Mouse (Mus musculus) layer of hippocampus, postnatal 10 days (tissue): ENCODE results near the gene Gm11492. TPM values are rescaled to one million over a fixed set of nuclear protein-coding genes. Genes with fewer than 3 reads are reported as not detected.

ENCODE experiments used
- DNase-seq, 2 experiments: peaks; one replicate each; pipeline ENCODE4 v3.0.0; 2021; ENCODE audit warnings: low spot score in 2 of 2
- total RNA-seq, 2 experiments: library from RNA; stranded (reverse); gene quantifications; 2 replicates each; pipeline ENCODE4 v1.2.3; 2021

Gm11492 gene
- total RNA-seq, 2 experiments from 2014 or later: not detected

GRCm38 (mm10) chr11:87578963-87579601 is 12.6 kb downstream of the Gm11492 start:
- DNase-seq: peak in 1 of 2 experiments; percentile 34

GRCm38 (mm10) chr11:87579713-87580112 is 13.3 kb downstream of the Gm11492 start:
- no peak for DNase-seq

GRCm38 (mm10) chr11:87580543-87581085 is 14.2 kb downstream of the Gm11492 start:
- DNase-seq: no peak

GRCm38 (mm10) chr11:87581161-87581865 is 14.9 kb downstream of the Gm11492 start:
- no peak for DNase-seq

GRCm38 (mm10) chr11:87581933-87582710 is 15.7 kb downstream of the Gm11492 start:
- no peak for DNase-seq

- no peak for DNase-seq
These were observed 17.0 kb downstream of the Gm11492 start for GRCm38 (mm10) chr11:87583291-87584034.

GRCm38 (mm10) chr11:87584711-87585505 is 18.5 kb downstream of the Gm11492 start:
- DNase-seq: no peak

- no peak for DNase-seq
These were observed 20.9 kb downstream of the Gm11492 start for GRCm38 (mm10) chr11:87587211-87587874.

- no peak for DNase-seq
These were observed 23.2 kb downstream of the Gm11492 start for GRCm38 (mm10) chr11:87589605-87590004.

GRCm38 (mm10) chr11:87590841-87591525 is 24.5 kb downstream of the Gm11492 start:
- peak; percentile 40 to 60 for DNase-seq

GRCm38 (mm10) chr11:87591526-87592353 is 25.3 kb downstream of the Gm11492 start, which contains the start of gene Mtmr4:
Gene Mtmr4, plus strand, starts transcription at chr11:87592162.
- DNase-seq: peak; percentile 99

GRCm38 (mm10) chr11:87592354-87592695 is 25.9 kb downstream of the Gm11492 start:
- no peak for DNase-seq

GRCm38 (mm10) chr11:87592713-87593598 is 26.5 kb downstream of the Gm11492 start:
- no peak for DNase-seq

GRCm38 (mm10) chr11:87595327-87595841 is 28.9 kb downstream of the Gm11492 start:
- DNase-seq: peak; percentile 70 to 84

GRCm38 (mm10) chr11:87595976-87596375 is 29.5 kb downstream of the Gm11492 start:
- DNase-seq: peak in 1 of 2 experiments; percentile 29

GRCm38 (mm10) chr11:87596492-87596891 is 30.0 kb downstream of the Gm11492 start:
- no peak for DNase-seq

- DNase-seq: no peak
These were observed 30.6 kb downstream of the Gm11492 start for GRCm38 (mm10) chr11:87597061-87597460.
